Mouse (Mus musculus) kidney, adult 2 months (tissue): Measurements from ENCODE around the gene D10Wsu102e.

Experiments used
- CTCF ChIP-seq: fragments of 200-500 bp; conservative IDR thresholded peaks from 2 replicates; pipeline ENCODE4 v1.5.1; 2011; ENCODE audit warnings: low read depth, mild to moderate bottlenecking, control low read depth, low read length, moderate library complexity, mixed read lengths; ENCODE audit not compliant: insufficient read depth, insufficient read length
- POLR2A ChIP-seq: fragments of 200-500 bp; IDR thresholded peaks from one replicate; pipeline ENCODE4 v1.6.1; 2011; ENCODE audit warnings: low read depth, low read length, control low read depth

GRCm38 (mm10) chr10:83359451-83359850 lies 570 bp upstream of the D10Wsu102e start:
- TF ChIP-seq CTCF (no peak), POLR2A (no peak)
